Mouse (Mus musculus) T-helper 17 cell (primary cell): ENCODE data around the gene Pkdcc.

ENCODE experiments used
- in situ Hi-C, 2 experiments: fragments of 300-600 bp; cut with MboI, MseI; formaldehyde crosslinking; loops; 1 replicate in 1 of 2; 2 replicates in 1 of 2; pipeline ENCODE4 v1.15.1; 2025; ENCODE audit warnings: high pct_unique_total_duplicates in 2 of 2

Pkdcc gene

GRCm38 (mm10) chr17:83211196-83211595, 3.9 kb upstream of the Pkdcc start:
- in situ Hi-C loops = loop anchor here in 1 of 2 experiments (10.0 kb wide), 1 partner anchor 926 kb away; no protein-coding TSS in a partner anchor

GRCm38 (mm10) chr17:83212422-83212821, 2.7 kb upstream of the Pkdcc start:
- in situ Hi-C loops = loop anchor here in 1 of 2 experiments (10.0 kb wide), 1 partner anchor 928 kb away; no protein-coding TSS in a partner anchor

- in situ Hi-C loops = loop anchor here in 1 of 2 experiments (10.0 kb wide), 1 partner anchor 929 kb away; no protein-coding TSS in a partner anchor
These were observed 1.7 kb upstream of the Pkdcc start for GRCm38 (mm10) chr17:83213228-83213915.

GRCm38 (mm10) chr17:83214161-83214592, 915 bp upstream of the Pkdcc start:
- in situ Hi-C loops = loop anchor here in 1 of 2 experiments (10.0 kb wide), 1 partner anchor 929 kb away; no protein-coding TSS in a partner anchor

DNA sequence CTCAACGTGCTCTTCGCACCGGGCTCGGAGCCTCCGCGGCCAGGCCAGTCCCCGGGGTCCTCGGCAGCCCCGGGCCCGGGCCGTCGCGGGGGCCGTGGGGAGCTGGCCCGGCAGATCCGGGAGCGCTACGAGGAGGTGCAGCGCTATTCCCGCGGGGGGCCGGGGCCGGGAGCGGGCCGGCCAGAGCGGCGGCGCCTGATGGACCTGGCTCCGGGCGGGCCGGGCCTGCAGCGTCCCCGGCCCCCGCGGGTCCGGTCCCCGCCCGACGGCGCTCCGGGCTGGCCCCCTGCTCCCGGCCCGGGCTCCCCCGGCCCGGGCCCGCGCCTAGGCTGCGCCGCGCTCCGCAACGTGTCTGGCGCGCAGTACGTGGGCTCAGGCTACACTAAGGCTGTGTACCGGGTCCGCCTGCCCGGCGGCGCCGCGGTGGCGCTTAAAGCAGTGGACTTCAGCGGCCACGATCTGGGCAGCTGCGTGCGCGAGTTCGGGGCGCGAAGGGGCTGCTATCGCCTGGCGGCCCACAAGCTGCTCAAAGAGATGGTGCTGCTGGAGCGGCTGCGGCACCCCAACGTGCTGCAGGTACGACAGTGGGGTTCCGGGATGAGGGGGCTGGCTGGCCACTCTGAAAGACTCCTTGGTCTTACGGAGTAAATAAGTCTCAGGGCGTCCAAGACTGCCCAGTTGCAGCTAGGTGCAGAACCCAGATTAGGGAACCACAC, 595 bp downstream of the Pkdcc start:
- in situ Hi-C loops = loop anchor here in 1 of 2 experiments (5.0 to 10.0 kb wide), 2 partner anchors 37 to 931 kb away; no protein-coding TSS in a partner anchor

- in situ Hi-C loops = loop anchor here in 1 of 2 experiments (5.0 to 10.0 kb wide), 2 partner anchors 36 to 932 kb away; no protein-coding TSS in a partner anchor
These were observed 1.3 kb downstream of the Pkdcc start for GRCm38 (mm10) chr17:83216251-83216919.

- in situ Hi-C loops = loop anchor here in 1 of 2 experiments (5.0 to 10.0 kb wide), 2 partner anchors 34 to 933 kb away; no protein-coding TSS in a partner anchor
These were observed 3.1 kb downstream of the Pkdcc start for GRCm38 (mm10) chr17:83218189-83218588.

- in situ Hi-C loops = loop anchor here in 1 of 2 experiments (5.0 to 10.0 kb wide), 2 partner anchors 34 to 934 kb away; no protein-coding TSS in a partner anchor
These were observed 3.6 kb downstream of the Pkdcc start for GRCm38 (mm10) chr17:83218722-83219121.

- in situ Hi-C loops = loop anchor here in 1 of 2 experiments (5.0 to 10.0 kb wide), 2 partner anchors 33 to 935 kb away; no protein-coding TSS in a partner anchor
These were observed 4.5 kb downstream of the Pkdcc start for GRCm38 (mm10) chr17:83219351-83220287.

DNA sequence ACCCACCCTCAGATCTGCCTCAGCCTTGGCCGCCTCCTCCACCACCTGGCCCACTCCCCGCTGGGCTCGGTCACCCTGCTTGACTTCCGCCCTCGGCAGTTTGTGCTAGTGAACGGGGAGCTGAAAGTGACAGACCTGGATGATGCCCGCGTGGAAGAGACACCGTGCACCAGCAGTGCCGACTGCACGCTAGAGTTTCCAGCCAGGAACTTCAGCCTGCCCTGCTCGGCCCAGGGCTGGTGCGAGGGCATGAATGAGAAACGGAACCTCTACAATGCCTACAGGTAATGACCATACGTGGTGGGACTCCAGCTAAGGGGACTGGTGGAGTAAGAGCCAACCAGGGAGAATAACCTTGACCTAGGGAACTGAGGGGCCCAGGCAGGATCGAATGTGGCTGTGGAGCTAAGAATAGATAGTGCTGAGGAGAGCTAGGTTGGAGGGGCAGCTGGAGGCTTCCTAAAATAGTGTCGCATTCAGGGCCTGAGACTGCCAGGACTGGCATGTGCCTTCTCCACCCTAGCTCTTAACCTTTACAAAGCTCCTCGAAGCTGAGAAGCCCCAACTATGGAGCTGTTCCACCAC, 6.0 kb downstream of the Pkdcc start:
- in situ Hi-C loops = no loop called here

DNA sequence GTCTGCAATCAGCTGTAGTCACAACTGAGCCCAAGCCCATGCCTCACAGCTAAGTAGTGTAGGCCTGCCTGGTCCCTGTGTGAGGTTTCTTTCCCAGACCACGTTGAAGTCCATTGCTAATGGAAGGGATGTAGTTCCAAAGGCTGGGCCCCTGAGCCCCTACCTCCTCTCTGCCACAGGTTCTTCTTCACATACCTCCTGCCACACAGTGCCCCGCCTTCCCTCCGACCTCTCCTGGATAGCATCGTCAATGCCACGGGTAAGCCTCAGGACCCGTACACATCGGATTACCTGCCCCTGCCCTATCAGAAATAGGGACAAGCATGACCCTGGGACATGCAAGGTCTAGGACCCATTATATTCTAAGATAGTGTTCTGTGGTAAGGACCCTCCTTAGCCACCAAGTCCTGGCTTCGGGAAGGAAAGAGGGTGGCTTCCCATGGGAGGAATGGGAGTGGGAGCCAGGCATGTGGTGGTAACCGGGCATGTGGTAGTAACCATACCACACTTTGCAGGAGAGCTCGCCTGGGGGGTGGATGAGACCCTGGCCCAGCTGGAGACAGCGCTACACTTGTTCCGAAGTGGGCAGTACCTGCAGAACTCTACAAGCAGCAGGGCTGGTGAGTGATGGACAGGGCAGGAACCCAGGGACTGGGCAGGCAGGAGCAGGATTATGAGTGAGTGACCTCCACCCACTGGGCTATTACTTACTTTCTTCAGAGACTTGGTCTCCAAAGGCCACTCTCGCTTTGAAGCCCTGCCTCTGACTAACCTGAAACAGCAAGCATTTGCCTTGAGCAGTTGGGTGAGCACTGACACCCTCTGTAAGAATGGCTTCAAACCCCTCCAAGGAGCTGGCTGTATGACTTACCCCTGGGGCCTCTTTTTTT, 6.8 kb downstream of the Pkdcc start:
- in situ Hi-C loops = no loop called here

DNA sequence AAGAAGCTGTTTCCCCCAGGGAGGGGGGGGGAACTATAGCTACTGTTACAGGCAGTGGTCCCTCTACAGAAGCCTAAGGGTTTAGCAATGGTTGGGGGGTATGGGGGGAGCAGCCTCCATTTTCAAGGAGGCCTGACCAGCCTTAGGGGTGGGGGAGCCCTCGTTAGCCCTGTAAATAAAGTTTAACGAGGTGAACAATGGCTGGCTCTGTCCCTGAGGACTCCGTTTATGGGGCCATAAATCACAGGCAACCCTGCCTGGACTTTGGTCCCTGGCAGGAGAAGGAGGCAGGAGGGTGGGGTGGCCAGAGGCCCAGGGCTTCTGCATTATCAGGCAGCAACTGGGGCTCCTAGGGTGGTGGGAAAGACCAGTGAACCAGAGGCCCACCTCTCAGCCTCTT, 7.6 kb downstream of the Pkdcc start:
- in situ Hi-C loops = no loop called here

GRCm38 (mm10) chr17:83224451-83224971, 9.4 kb downstream of the Pkdcc start:
- in situ Hi-C loops = no loop called here

- in situ Hi-C loops = no loop called here
These were observed 11.4 kb downstream of the Pkdcc start for GRCm38 (mm10) chr17:83226395-83226986.

DNA sequence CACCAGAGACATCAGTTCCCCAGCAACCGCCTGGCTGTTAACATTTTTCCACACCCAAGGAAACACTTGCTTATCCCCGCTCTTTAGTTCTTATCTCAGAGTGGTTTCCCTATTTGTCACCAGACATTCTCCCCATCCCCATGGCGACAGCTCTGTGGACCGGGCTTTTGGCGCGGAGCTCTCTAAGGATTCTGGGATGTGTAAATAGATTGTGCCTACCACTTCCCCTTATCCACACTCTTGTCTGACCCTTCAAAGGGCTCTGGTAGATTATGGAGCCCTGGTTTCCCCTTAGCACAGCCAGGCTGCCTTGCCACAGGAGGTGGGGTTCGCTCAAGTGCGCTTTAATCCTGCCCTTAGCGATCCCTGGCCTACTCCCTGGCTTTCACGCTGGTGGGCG, 16.3 kb downstream of the Pkdcc start:
- in situ Hi-C loops = no loop called here

GRCm38 (mm10) chr17:83235227-83235626, 20.1 kb downstream of the Pkdcc start:
- in situ Hi-C loops = loop anchor here in 1 of 2 experiments (5.0 kb wide), 1 partner anchor 98 kb away; no protein-coding TSS in a partner anchor

DNA sequence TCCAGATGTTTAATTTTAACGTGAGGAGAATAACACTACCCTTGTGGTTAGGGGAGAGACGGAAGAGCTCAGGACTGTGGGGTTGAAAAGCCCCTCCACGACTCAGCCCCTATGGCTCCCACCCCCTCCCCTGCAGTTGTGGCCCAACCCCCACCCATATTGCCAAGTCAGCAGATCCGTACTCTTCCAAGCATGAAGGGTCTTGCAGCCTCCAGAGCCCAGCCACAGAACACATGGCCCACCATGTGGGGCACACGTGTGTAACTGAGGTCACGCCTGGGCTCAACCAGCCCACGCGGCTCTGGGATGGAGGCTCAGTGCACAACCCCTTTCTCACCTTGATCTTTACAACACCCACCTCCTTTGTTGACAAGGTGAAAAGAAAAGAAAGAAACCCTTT, 21.1 kb downstream of the Pkdcc start:
- in situ Hi-C loops = loop anchor here in 1 of 2 experiments (5.0 kb wide), 1 partner anchor 99 kb away; no protein-coding TSS in a partner anchor
